Mouse (Mus musculus): ENCODE data around the gene Sstr3.

Sstr3 gene

DNA sequence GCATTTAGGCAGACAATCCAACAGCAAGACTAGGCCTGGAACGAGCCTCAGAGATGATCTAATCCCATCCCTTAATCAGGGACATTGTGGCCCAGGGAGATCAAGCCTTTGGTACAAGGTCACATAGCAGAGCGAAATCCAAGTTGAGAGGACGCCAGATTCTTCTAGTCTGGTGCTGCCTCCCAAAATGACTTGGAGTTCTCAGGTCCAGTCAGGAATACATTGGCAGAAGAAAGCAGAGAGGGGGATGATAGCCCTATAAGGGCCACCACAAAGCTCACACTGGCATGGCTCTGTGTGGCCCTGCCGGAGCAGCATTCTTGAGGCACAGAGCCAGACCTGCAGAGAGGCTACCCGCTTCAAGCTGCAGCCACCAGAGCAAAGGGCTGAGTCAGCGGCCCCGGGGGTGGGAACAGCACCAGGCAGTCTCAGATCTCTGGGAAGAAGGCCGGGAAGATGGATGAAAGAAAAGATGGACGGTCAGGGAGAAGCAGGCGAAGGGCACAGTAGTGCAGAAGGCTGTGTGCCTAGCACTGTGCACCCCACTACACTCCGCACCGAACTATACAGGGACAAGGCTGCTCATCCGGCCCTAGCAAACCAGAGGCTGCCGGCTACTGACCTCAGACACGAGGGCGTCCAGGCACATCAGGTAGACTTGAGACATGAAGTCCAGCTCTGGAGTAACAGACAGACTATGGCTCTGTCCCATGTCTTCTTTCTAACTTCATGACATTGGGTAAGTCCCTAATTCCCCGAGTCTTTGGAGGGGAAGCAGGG lies 13.6 kb downstream of the Sstr3 start, which contains the start of gene C1qtnf6:
C1qtnf6 (minus strand) TSS at position 746 of the 780 bp plus-strand sequence.
- no peak for DNase-seq (ENCODE audit: low spot score)

DNA sequence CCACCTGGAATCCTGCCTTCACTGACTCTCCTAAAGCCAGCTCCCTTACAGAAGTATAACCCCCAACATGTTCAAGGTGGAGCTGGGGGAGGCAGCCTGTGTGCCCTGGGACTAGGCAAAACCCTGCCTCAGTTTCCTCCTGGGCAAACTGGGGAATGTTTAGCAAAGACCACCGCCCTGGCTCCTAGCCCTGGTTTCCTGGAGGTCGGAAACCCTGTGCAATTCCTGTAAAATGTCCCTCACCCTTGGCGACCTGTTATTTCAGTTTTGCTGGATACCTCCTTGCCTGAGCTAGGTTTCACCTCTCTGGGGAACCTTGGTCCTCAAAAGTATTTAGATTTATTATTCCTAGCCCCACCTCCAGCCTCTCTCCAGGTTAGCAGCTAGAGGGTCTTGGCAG lies 14.3 kb downstream of the Sstr3 start:
- DNase-seq (ENCODE audit: low spot score), result no peak

DNA sequence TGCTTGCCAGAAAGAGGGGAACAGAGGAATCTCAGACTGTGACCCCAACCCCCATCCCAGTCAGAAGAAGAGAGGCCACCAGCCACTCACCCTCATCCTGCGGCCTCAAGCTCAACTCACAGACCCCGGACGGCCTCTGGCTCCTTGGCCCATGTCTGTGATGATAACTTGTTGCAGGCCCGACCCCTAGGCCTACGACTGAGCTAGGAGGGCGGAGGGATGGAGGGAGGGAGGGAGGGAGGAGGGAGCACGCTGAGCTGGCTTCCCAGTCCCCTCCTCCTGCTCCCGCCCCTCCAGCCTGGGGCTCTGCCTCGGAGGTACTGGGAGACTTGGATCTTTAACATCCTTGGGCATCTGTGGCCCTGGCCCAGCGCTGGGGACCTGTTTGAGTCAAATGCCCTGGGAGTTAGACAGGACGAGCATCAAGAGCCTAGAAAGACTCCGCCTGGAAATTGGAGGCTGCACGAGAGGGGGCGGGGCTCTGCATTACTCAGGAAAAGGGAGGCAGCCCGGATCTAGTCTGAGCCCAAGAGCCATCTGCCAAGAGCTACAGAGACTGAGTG lies 15.0 kb downstream of the Sstr3 start:
- DNase-seq (ENCODE audit: low spot score), result no peak

DNA sequence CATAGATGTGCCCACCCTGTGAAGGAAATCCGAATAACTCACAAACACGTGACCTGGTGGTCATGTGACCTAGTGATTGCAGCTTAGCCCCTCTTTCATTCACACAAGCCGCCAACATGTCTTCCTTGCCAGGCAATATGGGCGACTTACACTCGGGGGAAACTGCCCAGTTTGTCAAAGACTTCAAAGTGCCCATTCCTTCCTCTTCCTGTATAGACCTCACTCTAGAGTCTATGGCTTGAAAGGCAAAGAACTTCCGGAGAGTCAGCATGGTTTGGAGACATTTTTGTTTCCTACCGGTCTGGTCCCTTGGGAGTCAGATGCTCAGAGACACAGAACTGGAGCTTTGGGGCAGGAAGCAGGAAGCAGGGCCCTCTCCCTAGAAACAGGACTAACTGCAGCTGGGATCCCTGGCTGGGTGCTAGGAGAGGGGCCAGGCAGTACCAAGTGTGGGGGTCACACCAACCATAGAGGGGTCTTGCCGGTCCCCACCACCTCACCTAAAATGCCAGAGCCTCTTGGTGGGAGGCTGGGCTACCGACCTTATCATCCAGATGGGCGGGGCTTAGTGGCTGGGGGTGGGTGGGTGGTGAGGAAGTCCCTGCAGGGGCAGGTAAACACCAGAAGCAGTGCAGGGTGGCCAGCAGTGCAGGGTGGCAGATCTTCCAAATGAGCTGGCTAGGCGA lies 15.6 kb downstream of the Sstr3 start:
- no peak for DNase-seq (ENCODE audit: low spot score)

DNA sequence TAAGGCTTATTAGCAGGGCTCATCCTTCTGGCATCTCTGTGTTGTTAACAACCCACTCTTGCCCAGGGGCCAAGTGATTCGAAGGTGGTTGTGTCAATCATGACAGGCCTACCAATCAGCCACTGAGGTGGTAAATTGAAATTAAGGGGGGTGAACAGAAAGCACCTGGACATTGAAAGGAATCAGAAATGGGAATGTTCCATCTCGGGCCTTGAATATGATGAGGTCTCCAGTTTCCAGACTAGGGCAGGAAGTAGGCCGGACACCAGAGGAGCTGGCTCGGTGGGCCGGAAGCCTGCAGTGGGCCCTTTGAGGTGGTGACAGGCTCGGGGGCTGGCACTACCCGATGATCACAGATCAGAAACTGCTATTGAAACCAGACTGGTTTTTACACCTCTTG lies 16.5 kb downstream of the Sstr3 start:
- peak; percentile 24 for DNase-seq (ENCODE audit: low spot score)

DNA sequence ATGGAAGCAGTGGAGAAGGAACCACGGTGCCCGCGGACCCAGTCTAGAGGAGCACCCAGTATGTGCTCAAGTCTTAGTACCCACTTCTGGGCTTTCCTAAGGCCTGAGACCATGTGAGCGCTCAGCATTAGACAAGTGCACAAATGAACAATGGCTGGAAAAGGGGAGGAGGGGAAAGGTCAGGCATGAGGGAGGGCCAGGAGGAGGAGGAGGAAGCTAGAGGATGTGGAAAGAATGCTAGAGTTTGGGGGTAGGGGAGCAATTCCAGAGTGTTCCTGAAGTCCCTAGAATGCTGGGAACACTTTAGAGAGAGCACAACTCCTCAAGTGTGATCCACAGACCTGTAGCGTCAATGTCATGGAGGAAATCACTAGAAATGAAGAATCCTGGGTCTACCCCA lies 20.3 kb downstream of the Sstr3 start:
- DNase-seq (ENCODE audit: low spot score), result no peak

DNA sequence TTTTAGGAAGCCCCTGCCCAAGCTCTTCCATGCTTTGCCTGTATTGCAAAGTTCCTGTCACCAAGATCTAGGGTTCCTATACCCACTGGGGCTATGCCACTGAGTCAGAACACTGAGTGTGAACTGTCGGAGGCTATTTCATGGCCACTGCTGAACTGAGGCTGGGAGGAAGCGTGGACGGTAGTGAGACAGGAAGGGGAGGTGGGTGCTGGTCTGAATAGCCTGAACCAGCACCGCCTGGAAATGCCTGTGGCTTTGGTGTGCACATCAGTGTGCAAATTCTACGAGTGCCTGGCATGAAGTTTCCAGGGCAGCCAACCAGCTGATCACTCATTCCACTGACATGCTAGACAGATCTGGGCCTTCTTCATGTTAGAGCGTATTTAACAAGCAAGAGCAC lies 22.6 kb downstream of the Sstr3 start:
- no peak for DNase-seq (ENCODE audit: low spot score)

DNA sequence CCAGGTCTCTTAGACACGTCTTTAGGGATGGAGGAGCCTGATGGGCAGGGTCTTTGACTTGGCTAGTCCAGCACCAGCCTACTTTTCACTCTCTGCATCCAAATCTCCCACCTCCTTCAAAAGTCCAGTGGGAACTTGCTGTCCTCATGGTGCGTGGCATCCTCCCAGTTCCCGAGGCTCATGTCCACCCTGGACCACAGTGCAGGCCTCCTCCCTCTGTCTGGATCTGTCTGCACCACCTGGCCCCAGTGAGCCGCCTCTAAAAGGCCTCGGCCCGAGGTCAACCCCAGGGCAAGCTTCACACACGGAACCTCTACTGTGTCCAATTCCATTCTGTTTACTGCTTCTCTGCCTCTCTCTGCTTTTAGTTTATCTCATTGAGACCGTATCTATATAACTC lies 23.2 kb downstream of the Sstr3 start:
- no peak for DNase-seq (ENCODE audit: low spot score)

DNA sequence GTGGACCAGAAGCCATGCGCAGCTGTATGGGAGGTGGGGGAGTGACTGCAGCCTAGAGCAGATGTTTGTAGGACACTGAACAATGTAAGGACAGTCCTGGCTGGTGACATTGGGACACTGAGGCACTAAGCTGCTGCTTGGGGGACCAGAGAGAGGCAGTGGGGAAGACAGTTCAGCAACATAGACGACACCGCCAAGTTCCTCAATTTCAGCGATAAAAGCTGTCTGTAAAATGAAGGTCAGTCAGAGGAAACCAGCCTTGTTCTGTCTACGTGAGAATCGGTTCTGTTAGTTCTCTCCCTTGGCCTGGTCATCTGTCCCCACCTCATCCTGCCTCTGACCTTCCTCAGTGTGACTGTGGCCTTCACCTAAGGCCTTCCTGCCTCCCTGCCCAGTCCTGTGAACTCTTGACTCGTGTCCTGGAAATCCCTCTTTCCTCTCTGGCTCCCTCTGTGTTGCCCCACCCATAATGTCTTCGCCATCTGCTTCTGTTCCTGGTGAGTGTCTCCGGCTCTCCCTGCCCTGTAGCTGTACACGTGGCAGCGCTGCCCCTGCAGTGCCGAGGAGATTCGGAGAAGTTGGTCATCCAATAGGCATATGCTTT lies 24.3 kb downstream of the Sstr3 start:
- no peak for DNase-seq (ENCODE audit: low spot score)

DNA sequence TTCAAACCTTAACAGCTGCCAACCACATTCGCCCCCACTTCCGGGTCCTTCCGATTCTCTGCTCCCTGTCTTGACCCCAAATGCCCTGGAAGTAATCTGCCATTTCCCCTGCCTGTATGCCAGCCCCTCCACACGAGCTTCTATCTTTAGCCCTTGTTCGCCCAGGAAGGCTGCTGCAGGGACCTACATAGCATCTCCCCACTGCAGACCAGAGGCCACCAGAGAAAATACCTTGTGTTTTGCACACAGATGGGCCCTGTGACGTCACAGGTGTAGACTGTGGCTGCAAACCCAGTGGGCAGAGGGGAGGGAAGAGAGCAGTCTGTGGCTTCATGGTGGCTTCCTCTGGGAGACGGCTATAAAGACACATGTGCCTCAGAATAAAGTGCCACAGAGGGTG lies 26.3 kb downstream of the Sstr3 start:
- DNase-seq (ENCODE audit: low spot score), result no peak

DNA sequence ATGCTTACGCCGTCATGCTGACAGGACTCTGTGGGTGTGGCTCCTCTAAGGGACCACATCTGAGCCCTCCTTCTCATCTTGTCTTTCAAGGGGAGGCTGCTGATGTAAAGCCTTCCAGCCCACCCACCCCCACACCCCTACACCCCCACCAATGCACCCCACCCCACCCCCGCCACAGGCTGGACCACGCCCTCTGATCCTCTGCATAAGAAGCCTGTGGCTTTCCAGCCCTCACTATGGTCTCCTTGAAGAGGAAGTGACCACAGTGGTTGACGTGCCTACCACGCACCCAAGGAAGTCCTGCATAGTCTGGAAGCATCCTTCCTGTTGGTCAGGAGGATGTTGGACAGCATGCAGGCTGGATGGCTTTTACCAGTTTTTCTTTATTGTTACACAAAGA lies 28.7 kb downstream of the Sstr3 start:
- DNase-seq (ENCODE audit: low spot score), result no peak

DNA sequence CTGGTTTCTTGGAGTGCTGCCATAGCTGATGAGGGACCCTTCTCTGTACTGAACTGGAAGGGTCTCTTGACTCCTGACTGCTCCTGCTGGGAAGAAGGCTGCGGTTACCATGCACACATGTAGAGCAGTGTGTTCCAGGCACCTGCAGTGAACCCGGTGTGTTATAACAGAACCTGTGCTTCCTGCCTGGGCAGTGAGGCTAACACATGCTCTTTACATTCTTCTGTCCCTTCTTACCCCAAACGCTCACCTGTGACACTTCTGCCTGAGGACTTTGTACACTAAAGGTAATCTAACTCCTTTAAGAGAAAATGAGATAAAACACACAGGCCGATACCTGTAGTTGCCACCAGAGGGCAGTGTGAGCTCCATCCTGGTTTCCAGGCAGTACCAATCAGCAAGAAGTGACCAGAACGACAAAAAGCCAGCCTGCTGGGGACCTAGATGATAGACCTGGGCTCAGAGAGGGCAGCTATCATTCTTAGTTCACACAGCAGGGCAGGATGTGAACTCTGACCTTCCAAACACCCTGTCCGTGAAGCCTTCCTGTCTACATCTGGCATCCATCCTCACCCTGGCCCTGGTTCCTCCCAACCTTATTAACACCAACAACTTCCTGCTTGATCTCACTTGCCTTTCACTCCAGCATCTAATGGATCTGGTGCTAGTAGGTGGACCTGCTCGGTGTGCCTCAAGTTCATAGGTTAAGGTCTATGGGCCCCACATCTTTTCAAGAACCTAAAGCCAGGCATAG lies 29.9 kb downstream of the Sstr3 start:
- peak; percentile 57 for DNase-seq (ENCODE audit: low spot score)

DNA sequence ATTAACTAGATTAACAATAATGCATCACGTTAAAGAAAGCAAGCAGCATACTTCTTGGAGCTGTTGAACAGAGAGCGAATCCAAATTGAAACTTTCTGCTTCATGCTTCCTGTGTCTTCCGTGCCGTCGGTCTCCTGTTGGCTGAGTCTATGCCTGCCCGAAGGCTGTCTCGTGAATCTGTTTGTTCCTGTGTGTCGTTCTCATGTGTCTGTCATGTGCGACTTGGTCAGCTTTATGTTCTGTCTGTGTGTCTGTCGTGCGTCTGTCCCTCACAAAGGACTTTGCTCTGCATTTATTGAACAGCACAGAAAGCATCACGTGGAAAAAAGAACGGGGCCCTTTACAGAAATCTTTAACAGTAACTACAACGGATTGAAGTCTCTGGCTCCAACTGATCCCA lies 31.5 kb downstream of the Sstr3 start:
- no peak for DNase-seq (ENCODE audit: low spot score)

DNA sequence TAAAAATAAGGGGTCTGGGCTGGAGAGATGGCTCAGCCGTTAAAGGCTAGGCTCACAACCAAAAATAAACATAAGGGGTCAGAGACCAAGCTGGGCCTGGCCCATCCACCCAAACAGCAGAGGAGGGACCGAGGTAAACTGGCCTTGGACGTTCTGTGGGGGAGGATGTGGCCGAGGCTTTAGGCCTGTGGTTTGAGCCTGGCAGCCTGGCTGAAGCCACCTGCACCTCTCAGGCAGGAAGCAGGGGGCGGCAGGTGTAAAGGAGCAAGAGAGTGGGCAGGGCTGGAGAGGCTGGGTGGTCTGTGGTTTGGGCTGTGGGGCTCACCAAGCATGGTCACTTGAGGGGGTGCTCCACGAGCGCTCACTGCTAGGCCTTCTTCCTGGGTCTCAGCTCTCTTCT lies 32.5 kb downstream of the Sstr3 start:
- no peak for DNase-seq (ENCODE audit: low spot score)

DNA sequence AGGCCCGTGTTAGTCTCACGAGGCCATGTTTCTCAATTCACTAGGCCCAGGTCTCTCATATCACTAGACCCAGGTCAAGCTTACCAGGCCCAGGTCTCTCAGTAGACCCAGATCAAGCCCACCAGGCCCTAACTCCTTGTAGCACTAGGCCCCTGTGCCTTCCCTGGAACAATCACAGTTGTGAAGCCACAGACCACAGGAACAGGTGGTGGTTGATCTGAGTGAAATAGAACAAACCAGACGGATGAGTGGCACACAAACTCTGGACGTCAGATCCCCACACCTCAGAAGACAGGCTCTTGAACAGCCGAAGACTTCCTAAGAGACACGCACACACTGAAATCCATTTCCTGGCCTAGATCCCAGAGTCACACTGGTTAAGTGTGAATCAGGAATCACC lies 33.7 kb downstream of the Sstr3 start:
- DNase-seq (ENCODE audit: low spot score), result no peak

DNA sequence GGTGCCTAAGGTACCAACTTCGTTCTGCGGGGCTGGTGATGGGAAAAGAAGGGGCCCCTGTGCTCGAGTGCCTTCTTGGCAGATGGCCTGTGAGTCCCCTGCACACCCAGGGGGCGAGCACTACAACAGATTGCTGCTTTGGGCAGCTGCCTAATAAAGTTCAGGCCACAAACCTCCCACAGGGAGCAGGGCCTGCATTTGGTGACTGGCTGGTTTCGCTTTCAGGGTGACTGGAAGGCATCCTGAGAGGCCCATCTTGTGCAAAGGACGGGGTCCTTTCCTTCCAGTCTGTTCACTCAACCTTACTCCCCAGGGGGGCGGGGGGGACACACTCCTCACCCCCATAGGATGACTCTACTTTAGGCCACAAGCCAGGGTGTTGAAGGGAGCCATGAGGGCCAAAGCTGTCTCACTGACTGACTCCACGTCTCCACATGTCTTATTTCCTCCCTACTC lies 34.3 kb downstream of the Sstr3 start:
- no peak for DNase-seq (ENCODE audit: low spot score)

DNA sequence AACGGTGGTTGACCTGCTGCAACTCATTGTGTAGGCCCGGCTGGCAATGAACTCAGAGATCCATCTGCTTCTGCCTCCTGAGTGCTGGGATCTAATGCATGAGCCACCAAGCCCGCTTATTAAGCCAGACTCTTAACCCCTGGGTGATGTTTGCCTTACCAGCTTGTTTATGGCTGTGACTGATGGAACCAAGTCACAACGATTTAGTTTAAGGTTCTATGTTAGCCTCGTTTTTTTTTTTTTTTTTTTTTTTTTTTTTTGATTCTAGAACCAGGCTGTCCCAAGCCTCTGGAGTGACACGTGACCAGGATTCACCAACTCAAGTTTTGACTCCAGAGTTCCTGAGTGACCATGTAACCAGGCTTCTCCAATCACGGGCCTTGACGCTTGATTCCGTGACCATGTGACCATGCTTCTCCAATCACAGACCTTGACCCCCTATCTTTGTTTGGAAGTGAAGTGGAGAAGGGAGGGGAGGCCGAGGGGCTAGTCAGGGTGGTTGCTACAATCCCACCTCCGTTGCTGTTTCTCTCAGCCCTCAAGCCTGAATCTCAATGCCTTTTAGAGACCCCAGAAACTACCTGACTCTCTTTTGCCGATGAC lies 35.1 kb downstream of the Sstr3 start:
- no peak for DNase-seq (ENCODE audit: low spot score)

DNA sequence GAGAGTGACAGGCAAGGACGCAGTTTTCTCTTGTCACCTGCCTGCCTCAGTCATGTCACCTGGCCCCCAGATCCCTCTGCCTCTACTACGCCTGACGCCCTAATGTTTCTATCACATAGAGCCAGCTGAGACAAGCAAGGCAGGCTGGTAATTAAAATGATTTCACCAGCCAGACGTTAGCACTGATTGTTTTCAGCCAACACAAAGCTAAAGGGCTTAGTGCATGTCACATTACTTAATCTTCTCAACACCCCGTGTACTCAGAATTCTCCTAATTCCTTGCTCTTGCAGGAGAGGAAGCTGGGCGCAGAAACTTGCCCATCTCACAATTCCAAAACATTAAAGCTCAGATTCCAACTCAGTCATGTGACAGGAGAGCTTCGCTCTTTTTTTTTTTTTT lies 36.0 kb downstream of the Sstr3 start:
- no peak for DNase-seq (ENCODE audit: low spot score)

DNA sequence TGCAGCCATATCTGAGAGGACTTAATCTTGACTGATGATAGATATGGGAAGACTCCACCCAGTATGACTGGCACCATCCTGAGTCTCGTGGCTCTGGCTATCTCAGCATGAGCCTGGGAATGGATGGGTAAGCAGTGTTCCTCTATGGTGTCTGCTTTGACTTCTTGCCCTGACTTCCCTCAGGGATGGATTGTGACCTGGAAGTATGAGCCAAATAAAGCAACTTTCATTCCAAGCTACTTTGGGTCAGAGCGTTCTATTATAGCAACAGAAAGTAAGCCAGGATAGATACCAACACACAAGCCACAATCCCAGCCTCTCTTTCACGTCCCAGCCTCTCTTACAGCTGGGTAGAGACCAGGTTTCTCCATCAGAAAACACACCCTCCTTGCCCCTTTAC lies 38.9 kb downstream of the Sstr3 start:
- no peak for DNase-seq (ENCODE audit: low spot score)

DNA sequence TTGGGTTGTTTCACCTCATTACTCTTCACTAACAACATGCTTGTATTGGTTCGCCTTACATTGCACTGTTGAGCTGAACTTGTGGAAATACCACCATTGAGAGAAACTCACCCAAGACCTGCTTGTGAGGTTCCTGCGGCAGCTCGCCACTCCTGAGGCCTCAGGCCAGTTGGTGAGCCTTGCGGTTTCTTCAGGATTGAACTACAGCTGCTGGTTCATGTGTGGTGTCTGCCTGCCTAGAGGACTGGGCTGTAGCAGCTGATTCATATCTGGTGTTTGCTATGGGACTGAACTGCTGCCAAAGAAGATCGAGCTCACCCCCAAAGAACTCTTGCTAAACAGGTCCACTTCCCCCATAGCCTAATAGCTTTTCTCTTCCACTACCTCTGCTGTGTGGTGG lies 39.7 kb downstream of the Sstr3 start:
- no peak for DNase-seq (ENCODE audit: low spot score)

DNA sequence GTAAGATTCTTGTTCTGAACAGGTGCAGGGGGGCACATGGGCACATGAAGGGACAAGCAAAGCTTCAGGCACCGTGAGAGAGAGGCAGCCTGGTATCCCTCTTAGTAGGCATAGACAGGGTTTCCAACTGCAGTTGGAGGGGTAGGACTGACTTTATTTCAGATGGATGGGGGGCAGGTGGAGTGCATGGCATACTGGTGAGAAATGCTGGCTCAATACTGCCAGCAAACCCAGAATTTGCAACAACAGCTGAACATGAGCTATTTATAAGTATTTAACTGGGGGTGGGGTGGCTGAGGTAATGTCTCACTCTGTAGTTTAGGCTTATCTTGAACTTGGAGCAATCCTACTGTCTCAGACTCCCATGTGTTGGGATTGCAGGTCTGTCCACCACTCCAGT lies 40.5 kb downstream of the Sstr3 start:
- no peak for DNase-seq (ENCODE audit: low spot score)

Measured in spleen, adult 12 weeks (tissue).